Mouse (Mus musculus) kidney, postnatal 14 days (tissue): Measurements from ENCODE around the gene Trim3.

ENCODE experiments used
- DNase-seq: peaks from one replicate; pipeline ENCODE4 v3.0.0; 2022; ENCODE audit warnings: mixed read lengths

The Trim3 gene

GRCm38 (mm10) chr7:105555571-105555970 lies 77.8 kb downstream of the Trim3 start:
- DNase-seq, result no peak
